Mouse (Mus musculus) limb, embryonic 11.5 days (tissue): ENCODE measurements at regions not wholly inside any gene's neighbourhood (a gene's known extent, or its start where the extent isn't known, plus 50 kb on each side); places are given as distances from the start of the nearest gene placed in this dataset.
A peak's percentile ranks its signal among the peaks of the same experiment; 100 is the strongest.
"Not testable (repeated sequence)": the region's sequence is repeated elsewhere in the genome, so short reads cannot be mapped to it uniquely, and the experiment has no call there.

Source experiments
- ATAC-seq: fragments of 200-750 bp; cut with Nextera tagmentation; 2 replicates; pipeline ENCODE4 v1.8.0; 2017; ENCODE audit warnings: low read depth; ENCODE audit not compliant: insufficient number of reproducible peaks, low FRiP score, low TSS enrichment
- DNase-seq: peaks from one replicate; pipeline ENCODE4 v3.0.0-alpha.2; 2015; ENCODE audit warnings: low spot score
- H3K27ac ChIP-seq: fragments of 300-500 bp; sonication (generic); replicated peaks from 2 replicates; pipeline ENCODE4 v1.5.1; 2014; ENCODE audit warnings: low read depth, mild to moderate bottlenecking, low read length
- H3K27me3 ChIP-seq: fragments of 300-500 bp; sonication (generic); 2 replicates; pipeline ENCODE4 v1.6.1; 2014; ENCODE audit warnings: mild to moderate bottlenecking, low read length, mixed read lengths; ENCODE audit not compliant: control insufficient read depth, insufficient read depth
- H3K36me3 ChIP-seq: fragments of 300-500 bp; sonication (generic); 2 replicates; pipeline ENCODE4 v1.6.1; 2014; ENCODE audit warnings: mild to moderate bottlenecking, low read length, moderate library complexity, mixed read lengths; ENCODE audit not compliant: control insufficient read depth, insufficient read depth
- H3K4me1 ChIP-seq: fragments of 300-500 bp; sonication (generic); 2 replicates; pipeline ENCODE4 v1.6.1; 2014; ENCODE audit warnings: low read length, mixed read lengths; ENCODE audit not compliant: control insufficient read depth, insufficient read depth
- H3K4me2 ChIP-seq: fragments of 300-500 bp; sonication (generic); 2 replicates; pipeline ENCODE4 v1.6.1; 2014; ENCODE audit warnings: low read depth, mild to moderate bottlenecking, moderate library complexity; ENCODE audit not compliant: severe bottlenecking
- H3K4me3 ChIP-seq: fragments of 300-500 bp; sonication (generic); 2 replicates; pipeline ENCODE4 v1.5.1; 2014; ENCODE audit warnings: low read depth, low read length
- H3K9ac ChIP-seq: fragments of 300-500 bp; sonication (generic); 2 replicates; pipeline ENCODE4 v1.6.1; 2014; ENCODE audit warnings: mild to moderate bottlenecking, low read length
- H3K9me3 ChIP-seq: fragments of 300-500 bp; sonication (generic); 2 replicates; pipeline ENCODE4 v1.6.1; 2016; ENCODE audit warnings: low read length; ENCODE audit not compliant: control insufficient read depth
- WGBS: fragments of 180-500 bp; shearing (Covaris S2); extraction: QIAGEN DNeasy Blood & Tissue Kit; methylation state at CpG from one replicate; pipeline ENCODE4 v1.1.7; 2014; 5-methylcytosine and 5-hydroxymethylcytosine counted together

- 94% methylated on average over 4 of the region's 4 CpGs for WGBS
- not testable (repeated sequence) for H3K4me2 ChIP-seq, H3K9ac ChIP-seq, ATAC-seq, H3K4me1 ChIP-seq, DNase-seq, H3K36me3 ChIP-seq, H3K4me3 ChIP-seq, H3K27ac ChIP-seq, H3K27me3 ChIP-seq, H3K9me3 ChIP-seq
Measured at GRCm38 (mm10) chr3:72552597-72552996, 415.1 kb downstream of the Sis start.

- Histone ChIP-seq H3K4me2 (no peak overlapping the region), H3K4me3 (no peak overlapping the region), H3K27ac (no peak overlapping the region), H3K36me3 (no peaks in the 10 kb centered on the region), H3K9ac (no peak overlapping the region), H3K27me3 (no peaks in the 10 kb centered on the region), H3K9me3 (no peaks in the 10 kb centered on the region), H3K4me1 (no peaks in the 10 kb centered on the region)
- ATAC-seq (no peak), DNase-seq (no peak)
- WGBS: 82% methylated on average over 4 of the region's 4 CpGs
Measured at GRCm38 (mm10) chr3:72534010-72534409, 433.7 kb downstream of the Sis start.

- H3K9ac ChIP-seq, ATAC-seq, DNase-seq, H3K9me3 ChIP-seq, H3K4me3 ChIP-seq, H3K36me3 ChIP-seq, H3K4me1 ChIP-seq, H3K27ac ChIP-seq, H3K4me2 ChIP-seq, H3K27me3 ChIP-seq: not testable (repeated sequence)
- 78% methylated on average over 1 of the region's 1 CpGs for WGBS
Measured at GRCm38 (mm10) chr3:72525771-72526170, 441.9 kb downstream of the Sis start.

DNA sequence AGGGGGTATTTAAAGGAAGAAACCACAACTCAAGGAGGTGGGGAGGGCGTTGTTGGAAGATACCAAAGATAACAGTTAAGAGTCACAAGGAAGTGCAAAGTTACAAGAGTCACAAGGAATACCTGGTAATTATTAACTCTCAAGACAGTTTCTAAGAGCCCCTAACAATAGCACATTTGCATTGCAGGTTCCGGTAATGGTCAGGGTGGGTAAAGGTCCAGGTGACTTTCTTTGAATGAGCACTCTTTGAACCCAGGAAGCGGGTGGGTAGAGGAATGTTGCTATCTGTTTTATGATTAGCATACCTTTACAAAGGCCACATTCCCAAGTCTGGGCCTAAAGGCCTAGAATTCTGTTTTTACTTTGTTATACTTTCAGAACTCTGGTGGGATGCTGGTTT, 449.8 kb downstream of the Sis start:
- H3K4me3 ChIP-seq, H3K27ac ChIP-seq, DNase-seq, H3K9ac ChIP-seq, H3K27me3 ChIP-seq, H3K9me3 ChIP-seq, H3K4me1 ChIP-seq, H3K36me3 ChIP-seq, ATAC-seq, H3K4me2 ChIP-seq: not testable (repeated sequence)
- WGBS: 94% methylated on average over 3 of the region's 3 CpGs

DNA sequence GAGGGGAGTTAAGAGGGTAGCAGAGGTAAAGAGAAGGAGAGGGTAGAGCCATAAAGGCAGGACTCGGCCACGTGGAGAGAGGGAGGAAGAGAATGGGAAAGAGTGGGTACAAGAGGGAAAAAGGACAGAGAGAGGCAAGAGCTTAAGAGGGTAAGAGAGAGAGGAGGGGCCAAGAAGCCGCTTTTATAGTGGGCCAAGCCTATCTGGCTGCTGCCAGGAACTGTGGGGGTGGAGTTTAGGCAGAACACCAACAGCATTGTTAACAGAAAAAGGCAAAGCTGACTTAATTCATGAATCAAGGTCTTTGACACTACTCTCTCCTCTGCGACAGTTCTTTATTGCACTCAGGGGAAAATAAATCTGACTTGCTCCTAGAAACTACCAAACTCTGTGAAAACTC, 463.4 kb downstream of the Sis start:
- no peak for DNase-seq
- Histone ChIP-seq H3K27ac (no peak overlapping the region), H3K4me2 (no peak overlapping the region), H3K36me3 (no peaks in the 10 kb centered on the region), H3K4me1 (no peaks in the 10 kb centered on the region), H3K9ac (no peak overlapping the region), H3K4me3 (no peak overlapping the region), H3K9me3 (no peaks in the 10 kb centered on the region), H3K27me3 (no peaks in the 10 kb centered on the region)
- ATAC-seq: peak; percentile 54; the same call in 1 of the 2 replicates
- 62% methylated on average over 4 of the region's 4 CpGs for WGBS

- H3K9me3 ChIP-seq: no peaks in the 10 kb centered on the region
- DNase-seq: no peak
- no peaks in the 10 kb centered on the region for H3K27me3 ChIP-seq
- no peak overlapping the region for H3K4me3 ChIP-seq
- no peak overlapping the region for H3K27ac ChIP-seq
- no peak overlapping the region for H3K9ac ChIP-seq
- no peak overlapping the region for H3K4me2 ChIP-seq
- no peaks in the 10 kb centered on the region for H3K36me3 ChIP-seq
- 90% methylated on average over 2 of the region's 2 CpGs for WGBS
- no peak for ATAC-seq
- H3K4me1 ChIP-seq: no peaks in the 10 kb centered on the region
Measured at GRCm38 (mm10) chr3:72501754-72502153, 465.9 kb downstream of the Sis start.

GRCm38 (mm10) chr3:72455326-72455725, 512.3 kb downstream of the Sis start:
- H3K36me3 ChIP-seq: no peaks in the 10 kb centered on the region
- ATAC-seq (no peak), DNase-seq (no peak)
- no peaks in the 10 kb centered on the region for H3K4me1 ChIP-seq
- no peak overlapping the region for H3K27ac ChIP-seq
- H3K9ac ChIP-seq: no peak overlapping the region
- H3K9me3 ChIP-seq: no peaks in the 10 kb centered on the region
- no peak overlapping the region for H3K4me2 ChIP-seq
- H3K27me3 ChIP-seq: no peaks in the 10 kb centered on the region
- WGBS: 23% methylated on average over 1 of the region's 1 CpGs
- no peak overlapping the region for H3K4me3 ChIP-seq
